Mouse (Mus musculus) frontal cortex, postnatal 10 days (tissue): ENCODE results near the gene Ttc21a.
"Not testable (repeated sequence)": the region's sequence is repeated elsewhere in the genome, so short reads cannot be mapped to it uniquely, and the experiment has no call there.

Experiments used
- DNase-seq, 2 experiments: peaks; one replicate each; pipeline ENCODE4 v3.0.0; 2022; ENCODE audit warnings: low spot score in 2 of 2, mixed read lengths in 1 of 2

Gene Ttc21a

GRCm38 (mm10) chr9:119999636-120000035, 62.2 kb downstream of the Ttc21a start:
- no peak for DNase-seq

- no peak for DNase-seq
Measured at GRCm38 (mm10) chr9:120000761-120001160, 63.4 kb downstream of the Ttc21a start.

- peak in 1 of 2 experiments; percentile 63 for DNase-seq
Measured at GRCm38 (mm10) chr9:120001945-120002725, 64.7 kb downstream of the Ttc21a start.

GRCm38 (mm10) chr9:120002893-120003292, 65.5 kb downstream of the Ttc21a start:
- no peak for DNase-seq

- no peak for DNase-seq
Measured at GRCm38 (mm10) chr9:120005936-120006335, 68.5 kb downstream of the Ttc21a start.

GRCm38 (mm10) chr9:120007833-120008232, 70.4 kb downstream of the Ttc21a start:
- no peak for DNase-seq

GRCm38 (mm10) chr9:120009226-120009841, 71.9 kb downstream of the Ttc21a start:
- DNase-seq: no peak

- no peak for DNase-seq
Measured at GRCm38 (mm10) chr9:120009871-120010270, 72.5 kb downstream of the Ttc21a start.

- DNase-seq: peak; percentile 95 to 96
Measured at GRCm38 (mm10) chr9:120010781-120011511, 73.5 kb downstream of the Ttc21a start.

- DNase-seq: peak; percentile 69 to 79
Measured at GRCm38 (mm10) chr9:120011533-120011932, 74.1 kb downstream of the Ttc21a start.

GRCm38 (mm10) chr9:120012161-120012560, 74.8 kb downstream of the Ttc21a start:
- DNase-seq: not testable (repeated sequence)

GRCm38 (mm10) chr9:120012781-120013180, 75.4 kb downstream of the Ttc21a start:
- DNase-seq: no peak

- no peak for DNase-seq
Measured at GRCm38 (mm10) chr9:120013251-120013820, 75.9 kb downstream of the Ttc21a start.

GRCm38 (mm10) chr9:120014828-120015227, 77.4 kb downstream of the Ttc21a start:
- DNase-seq: no peak

GRCm38 (mm10) chr9:120016956-120017355, 79.5 kb downstream of the Ttc21a start:
- no peak for DNase-seq
